Mouse (Mus musculus): ENCODE results near the gene Hoxd4. TPM values are rescaled to one million over a fixed set of nuclear protein-coding genes. Genes with fewer than 3 reads are reported as not detected.

The Hoxd4 gene
- 2.0 and 4.0 TPM in 2 replicates for polyA plus RNA-seq (2012; rRNA removed; ENCODE audit: low replicate concordance)

GRCm38 (mm10) chr2:74711721-74712621 lies at the start of gene Hoxd4, which contains the start of gene Hoxd3:
TSS of gene Hoxd4 (plus strand) at chr2:74711929.
TSS of gene Hoxd3 (plus strand) at chr2:74711927.

GRCm38 (mm10) chr2:74667842-74668357 lies 43.8 kb upstream of the Hoxd4 start, which contains the start of gene Hoxd13:
TSS of gene Hoxd13 (plus strand) at chr2:74668310.

GRCm38 (mm10) chr2:74674881-74675665 lies 36.7 kb upstream of the Hoxd4 start, which contains the start of gene Hoxd12:
TSS of gene Hoxd12 (plus strand) at chr2:74675013.

GRCm38 (mm10) chr2:74678891-74679595 lies 32.7 kb upstream of the Hoxd4 start, which contains the start of gene Hoxd11:
TSS of gene Hoxd11 (plus strand) at chr2:74679557.

GRCm38 (mm10) chr2:74691022-74691951 lies 20.4 kb upstream of the Hoxd4 start, which contains the start of gene Hoxd10:
TSS of gene Hoxd10 (plus strand) at chr2:74691924.

GRCm38 (mm10) chr2:74697567-74698121 lies 14.1 kb upstream of the Hoxd4 start, which contains the start of gene Hoxd9:
TSS of gene Hoxd9 (plus strand) at chr2:74697727.

GRCm38 (mm10) chr2:74704393-74704998 lies 7.2 kb upstream of the Hoxd4 start, which contains the start of gene Hoxd8:
TSS of gene Hoxd8 (plus strand) at chr2:74704615.

GRCm38 (mm10) chr2:74726551-74726950 lies 14.8 kb downstream of the Hoxd4 start, which contains the start of gene Gm28230:
TSS of gene Gm28230 (plus strand) at chr2:74726728.

GRCm38 (mm10) chr2:74762522-74763244 lies 51.0 kb downstream of the Hoxd4 start, which contains the start of gene Hoxd1:
TSS of gene Hoxd1 (plus strand) at chr2:74762980.

Other genes with a start within 250 kb of the Hoxd4 start
- gene Lnpk, start 132.5 kb upstream of the Hoxd4 start, polyA plus RNA-seq (2012; rRNA removed; ENCODE audit: low replicate concordance), result 2.2 and 3.4 TPM in 2 replicates
- gene Evx2, start 52.4 kb upstream of the Hoxd4 start, polyA plus RNA-seq (2012; rRNA removed; ENCODE audit: low replicate concordance), result not detected in 2 replicates
- not detected in 2 replicates for gene Hoxd13, start 43.6 kb upstream of the Hoxd4 start, polyA plus RNA-seq (2012; rRNA removed; ENCODE audit: low replicate concordance)
- not detected in 2 replicates for gene Hoxd12, start 36.9 kb upstream of the Hoxd4 start, polyA plus RNA-seq (2012; rRNA removed; ENCODE audit: low replicate concordance)
- not detected in 2 replicates for gene Hoxd11, start 32.4 kb upstream of the Hoxd4 start, polyA plus RNA-seq (2012; rRNA removed; ENCODE audit: low replicate concordance)
- not detected in 2 replicates for gene Hoxd10, start 20.0 kb upstream of the Hoxd4 start, polyA plus RNA-seq (2012; rRNA removed; ENCODE audit: low replicate concordance)
- gene Hoxd9, start 14.2 kb upstream of the Hoxd4 start, polyA plus RNA-seq (2012; rRNA removed; ENCODE audit: low replicate concordance), result 0.11 and 0.49 TPM in 2 replicates
- 0.49 and 3.7 TPM in 2 replicates for gene Hoxd8, start 7.3 kb upstream of the Hoxd4 start, polyA plus RNA-seq (2012; rRNA removed; ENCODE audit: low replicate concordance)
- 0.56 and 0.64 TPM in 2 replicates for gene Hoxd3, start within 50 bp of the Hoxd4 start, polyA plus RNA-seq (2012; rRNA removed; ENCODE audit: low replicate concordance)
- 0.07 and 0.09 TPM in 2 replicates for gene Gm28230, start 14.8 kb downstream of the Hoxd4 start, polyA plus RNA-seq (2012; rRNA removed; ENCODE audit: low replicate concordance)
- not detected in 2 replicates for gene Hoxd1, start 51.1 kb downstream of the Hoxd4 start, polyA plus RNA-seq (2012; rRNA removed; ENCODE audit: low replicate concordance)
- 76.8 and 113 TPM in 2 replicates for gene Mtx2, start 113.9 kb downstream of the Hoxd4 start, polyA plus RNA-seq (2012; rRNA removed; ENCODE audit: low replicate concordance)

Data from duodenum, adult 2 months (tissue).